Mouse (Mus musculus) CH12.LX (cell line): ENCODE data around the gene Ddn. TPM values are rescaled to one million over a fixed set of nuclear protein-coding genes. Genes with fewer than 3 reads are reported as not detected.

ENCODE experiments used
- DNase-seq: peaks from one replicate; pipeline ENCODE4 v3.0.0-alpha.2; 2013; ENCODE audit errors: extremely low read depth
- H3K27ac ChIP-seq: 2 replicates; pipeline ENCODE4 v1.5.1; 2012; ENCODE audit warnings: low read depth, mild to moderate bottlenecking, control low read depth, moderate library complexity; ENCODE audit not compliant: insufficient read depth
- H3K27me3 ChIP-seq: replicated peaks from 2 replicates; pipeline ENCODE3; 2012; ENCODE audit warnings: inconsistent platforms
- H3K36me3 ChIP-seq, 2 experiments: replicated peaks in 1 of 2; 2 replicates each; pipeline versions ENCODE3 to v1.6.1; 2012; ENCODE audit warnings: inconsistent platforms in 1 of 2, low read length in 1 of 2, mild to moderate bottlenecking in 1 of 2, mixed read lengths in 1 of 2, moderate library complexity in 1 of 2; ENCODE audit not compliant: control insufficient read depth in 1 of 2, insufficient read depth in 1 of 2
- H3K4me1 ChIP-seq, 2 experiments: 2 replicates each; pipeline ENCODE4 v1.6.1; 2012; ENCODE audit warnings: inconsistent platforms in 1 of 2, moderate library complexity in 1 of 2; ENCODE audit not compliant: insufficient read depth in 2 of 2, control insufficient read depth in 1 of 2
- H3K4me2 ChIP-seq: 2 replicates; pipeline ENCODE4 v1.6.1; 2012; ENCODE audit warnings: low read depth, mild to moderate bottlenecking, control low read depth; ENCODE audit not compliant: poor library complexity, insufficient read depth, severe bottlenecking
- H3K4me3 ChIP-seq, 3 experiments: fragments of 150-350 bp in 1 of 3; sonication (generic) in 1 of 3; replicated peaks in 1 of 3; 2 replicates each; pipeline versions ENCODE3 to v1.5.1; 2011 to 2012; ENCODE audit warnings: low read depth in 2 of 3, low read length in 2 of 3, mild to moderate bottlenecking in 2 of 3, moderate library complexity in 2 of 3, control low read depth in 1 of 3, improper control_type of control experiment in 1 of 3, inconsistent platforms in 1 of 3, mixed read lengths in 1 of 3; ENCODE audit not compliant: poor library complexity in 1 of 3
- H3K79me2 ChIP-seq: replicated peaks from 2 replicates; pipeline ENCODE4 v1.6.1; 2012; ENCODE audit warnings: mild to moderate bottlenecking, moderate library complexity; ENCODE audit not compliant: control insufficient read depth, poor library complexity, insufficient read depth, severe bottlenecking; ENCODE audit errors: extremely low read depth
- H3K9ac ChIP-seq: 2 replicates; pipeline ENCODE4 v1.6.1; 2012; ENCODE audit warnings: low read depth, mild to moderate bottlenecking, control low read depth, moderate library complexity; ENCODE audit not compliant: insufficient read depth
- H3K9me3 ChIP-seq: replicated peaks from 2 replicates; pipeline ENCODE3; 2012; ENCODE audit warnings: low read length, inconsistent platforms, mixed read lengths
- CHD2 ChIP-seq: IDR thresholded peaks from 2 replicates; pipeline ENCODE4 v1.6.1; 2011; ENCODE audit warnings: low read length, improper control_type of control experiment
- EP300 ChIP-seq: IDR thresholded peaks from 2 replicates; pipeline ENCODE4 v1.6.1; 2011; ENCODE audit warnings: low read length, improper control_type of control experiment
- GABPA ChIP-seq: IDR thresholded peaks from 2 replicates; pipeline ENCODE4 v1.6.1; 2012; ENCODE audit warnings: low read depth, low read length, improper control_type of control experiment, inconsistent platforms; ENCODE audit not compliant: insufficient replicate concordance
- IRF4 ChIP-seq: IDR thresholded peaks from 2 replicates; pipeline ENCODE4 v1.6.1; 2014; ENCODE audit warnings: low read depth, mild to moderate bottlenecking, inconsistent platforms, low read length, improper control_type of control experiment
- JUN ChIP-seq: IDR thresholded peaks from 2 replicates; pipeline ENCODE4 v1.6.1; 2011; ENCODE audit warnings: low read depth, mild to moderate bottlenecking, low read length, improper control_type of control experiment, moderate library complexity; ENCODE audit not compliant: insufficient read depth
- KAT2A ChIP-seq: IDR thresholded peaks from 2 replicates; pipeline ENCODE4 v1.6.1; 2012; ENCODE audit warnings: low read length, improper control_type of control experiment, inconsistent platforms; ENCODE audit not compliant: insufficient replicate concordance
- MAFK ChIP-seq: IDR thresholded peaks from 2 replicates; pipeline ENCODE4 v1.6.1; 2011; ENCODE audit warnings: low read length, improper control_type of control experiment; ENCODE audit not compliant: insufficient replicate concordance
- NELFE ChIP-seq: IDR thresholded peaks from 2 replicates; pipeline ENCODE4 v1.6.1; 2011; ENCODE audit warnings: low read depth, low read length, improper control_type of control experiment
- NRF1 ChIP-seq: IDR thresholded peaks from 2 replicates; pipeline ENCODE4 v1.6.1; 2014; ENCODE audit warnings: low read depth, mild to moderate bottlenecking, inconsistent platforms, low read length, improper control_type of control experiment, moderate library complexity
- POLR2A ChIP-seq: IDR thresholded peaks from 2 replicates; pipeline ENCODE4 v1.6.1; 2011; ENCODE audit warnings: low read depth, mild to moderate bottlenecking, improper control_type of control experiment, low read length
- RCOR1 ChIP-seq: conservative IDR thresholded peaks from 2 replicates; pipeline ENCODE4 v1.6.1; 2012; ENCODE audit warnings: low read depth, mild to moderate bottlenecking, inconsistent platforms, low read length, improper control_type of control experiment
- TCF12 ChIP-seq: IDR thresholded peaks from 2 replicates; pipeline ENCODE4 v1.6.1; 2014; ENCODE audit warnings: low read depth, mild to moderate bottlenecking, inconsistent platforms, low read length, improper control_type of control experiment
- USF2 ChIP-seq: conservative IDR thresholded peaks from 2 replicates; pipeline ENCODE4 v1.6.1; 2011; ENCODE audit warnings: low read depth, low read length, improper control_type of control experiment
- dilution Hi-C: fragments of 300-500 bp; cut with MboI; formaldehyde crosslinking; loops from 2 replicates; pipeline ENCODE4 v1.14.3; 2020; ENCODE audit warnings: low sequenced_read_pairs; ENCODE audit not compliant: extremely low pct_unique_long_range_greater_than_20kb, extremely low pct_ligation_motif_present
- in situ Hi-C: fragments of 300-500 bp; cut with MboI; formaldehyde crosslinking; loops from 3 replicates; pipeline ENCODE4 v1.14.3; 2019; ENCODE audit warnings: low sequenced_read_pairs, low pct_ligation_motif_present, low pct_unique_long_range_greater_than_20kb, mixed read lengths
- polyA plus RNA-seq: library from polyadenylated mRNA; unstranded; fragments of >175 nt; gene quantifications from 2 replicates; pipeline ENCODE4 v1.2.1, GENCODE M21; 2012; ENCODE audit warnings: low read depth; ENCODE audit not compliant: insufficient read length
- total RNA-seq, 2 experiments: library from RNA; depleted of rRNA; stranded (reverse); fragments of 300-350 nt in 1 of 2; fragments of >200 nt in 1 of 2; gene quantifications; 2 replicates each; pipeline ENCODE4 v1.2.3; 2012 to 2014

Gene Ddn
- total and polyA plus RNA-seq, 3 experiments, result 0.04 TPM; not detected in 2

DNA sequence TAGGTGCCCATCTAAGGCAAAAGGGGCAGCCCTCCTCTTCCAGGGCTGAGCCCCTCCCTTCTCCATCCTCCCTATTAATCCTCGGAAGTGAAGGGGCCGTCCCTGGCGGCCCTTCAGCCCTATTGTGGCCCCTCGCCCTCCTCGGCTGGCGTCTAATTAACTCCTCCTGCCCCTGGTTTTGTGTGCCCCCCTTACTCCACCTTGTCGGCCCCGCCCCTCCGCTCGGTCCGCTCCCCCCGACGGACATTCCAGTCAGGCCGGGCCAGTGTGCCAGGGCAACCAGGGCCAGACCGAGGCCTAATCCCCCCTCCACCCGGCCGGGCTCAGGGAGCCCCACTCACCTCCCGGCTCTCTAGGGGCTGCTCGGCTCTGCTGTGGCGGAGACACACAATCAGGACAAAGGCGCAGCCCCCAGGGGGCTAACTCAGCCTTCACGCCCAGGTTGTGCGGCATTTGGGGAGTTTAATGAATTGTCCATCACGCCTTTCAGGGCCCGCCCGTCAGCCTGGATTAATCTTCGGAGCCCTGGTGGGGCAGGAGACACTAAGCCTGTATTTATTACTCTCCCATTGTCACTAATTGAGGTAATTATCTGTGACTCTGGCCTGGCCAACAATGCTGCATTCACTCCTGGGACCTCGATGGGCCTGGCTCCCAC lies 11.3 kb downstream of the Ddn start:
- no peak overlapping the region for H3K4me2 ChIP-seq
- dilution Hi-C loops, result no loop called here
- no peak overlapping the region for H3K9ac ChIP-seq
- H3K27ac ChIP-seq, result no peak overlapping the region
- H3K79me2 ChIP-seq, result no peaks in the 10 kb centered on the region
- H3K9me3 ChIP-seq, result peaks cover under 1% of the 10 kb centered on the region
- no peak for DNase-seq
- TF ChIP-seq CHD2, result no peak
- no peak for TF ChIP-seq USF2
- no peak for TF ChIP-seq MAFK
- TF ChIP-seq KAT2A, result no peak
- TF ChIP-seq TCF12, result no peak
- no peak for TF ChIP-seq IRF4
- TF ChIP-seq EP300, result no peak
- TF ChIP-seq RCOR1, result no peak
- TF ChIP-seq NELFE, result no peak
- TF ChIP-seq JUN, result no peak
- no peak for TF ChIP-seq NRF1
- no peak for TF ChIP-seq GABPA
- TF ChIP-seq POLR2A, result no peak
- in situ Hi-C loops, result no loop called here
- no peaks in the 10 kb centered on the region for H3K36me3 ChIP-seq
- peaks cover 22 to 44% of the 10 kb centered on the region in 2 experiments for H3K4me1 ChIP-seq
- no peak overlapping the region for H3K4me3 ChIP-seq
- H3K27me3 ChIP-seq, result peaks cover 53% of the 10 kb centered on the region

DNA sequence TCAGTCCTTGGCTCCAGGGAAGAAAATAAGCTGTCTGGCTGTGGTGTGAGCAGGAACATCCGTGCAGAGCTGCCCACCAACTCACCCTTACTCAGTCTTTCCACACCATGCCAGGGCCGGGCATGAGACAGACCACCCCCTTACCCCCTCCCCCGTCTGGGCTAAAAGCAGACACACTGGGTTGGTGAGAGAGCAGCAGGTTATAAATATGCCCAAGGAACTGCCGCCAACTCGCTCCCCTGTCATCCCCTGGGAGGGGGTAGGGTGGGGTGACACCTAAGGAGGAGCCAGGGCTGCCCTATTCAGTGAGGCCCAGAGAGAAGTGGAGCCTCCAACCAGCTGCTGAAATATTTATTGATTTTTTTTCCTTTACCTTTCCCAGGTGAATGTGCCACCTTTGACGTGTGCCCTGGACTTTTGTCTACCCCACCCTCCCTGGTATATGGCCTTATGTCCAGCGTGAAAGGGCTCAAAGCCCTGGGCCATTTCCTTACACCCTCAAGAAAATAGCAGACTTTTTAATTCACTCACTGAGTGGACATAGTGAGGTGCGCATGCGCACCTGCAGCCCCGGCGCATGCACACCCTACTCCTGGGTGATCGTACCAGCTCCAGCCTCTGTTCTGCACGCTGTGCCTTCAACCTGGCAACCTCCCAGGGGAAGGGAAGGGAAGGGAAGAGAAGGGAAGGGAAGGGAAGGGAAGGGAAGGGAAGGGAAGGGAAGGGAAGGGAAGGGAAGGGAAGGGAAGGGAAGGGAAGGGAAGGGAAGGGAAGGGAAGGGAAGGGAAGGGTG lies 12.3 kb downstream of the Ddn start:
- in situ Hi-C loops (no loop called here), dilution Hi-C loops (no loop called here)
- H3K4me2 ChIP-seq, result peak overlapping the region; percentile 41
- peaks cover 56% of the 10 kb centered on the region for H3K27me3 ChIP-seq
- no peak overlapping the region for H3K4me3 ChIP-seq
- TF ChIP-seq RCOR1 (no peak), NRF1 (peak; percentile 77)
- H3K9ac ChIP-seq, result no peak overlapping the region
- H3K27ac ChIP-seq, result no peak overlapping the region
- H3K79me2 ChIP-seq, result no peaks in the 10 kb centered on the region
- peaks cover 28 to 42% of the 10 kb centered on the region in 2 experiments for H3K4me1 ChIP-seq
- no peaks in the 10 kb centered on the region for H3K36me3 ChIP-seq
- peaks cover 10% of the 10 kb centered on the region for H3K9me3 ChIP-seq
- no peak for DNase-seq
